Mouse (Mus musculus) ES-E14 (cell line): ENCODE data around the gene Majin.

Source experiments
- CHD2 ChIP-seq: IDR thresholded peaks from 2 replicates; pipeline ENCODE4 v1.6.1; 2014; ENCODE audit warnings: mild to moderate bottlenecking, low read depth, low read length, inconsistent platforms
- HCFC1 ChIP-seq: IDR thresholded peaks from 2 replicates; pipeline ENCODE4 v1.6.1; 2012; ENCODE audit warnings: low read length, inconsistent platforms, borderline replicate concordance; ENCODE audit not compliant: insufficient read depth
- MAFK ChIP-seq: IDR thresholded peaks from 2 replicates; pipeline ENCODE4 v1.6.1; 2014; ENCODE audit warnings: mild to moderate bottlenecking, low read depth, low read length, inconsistent platforms; ENCODE audit not compliant: insufficient read depth
- ZC3H11A ChIP-seq: IDR thresholded peaks from 2 replicates; pipeline ENCODE4 v1.6.1; 2012; ENCODE audit warnings: low read depth, mild to moderate bottlenecking, inconsistent platforms, low read length, borderline replicate concordance

DNA sequence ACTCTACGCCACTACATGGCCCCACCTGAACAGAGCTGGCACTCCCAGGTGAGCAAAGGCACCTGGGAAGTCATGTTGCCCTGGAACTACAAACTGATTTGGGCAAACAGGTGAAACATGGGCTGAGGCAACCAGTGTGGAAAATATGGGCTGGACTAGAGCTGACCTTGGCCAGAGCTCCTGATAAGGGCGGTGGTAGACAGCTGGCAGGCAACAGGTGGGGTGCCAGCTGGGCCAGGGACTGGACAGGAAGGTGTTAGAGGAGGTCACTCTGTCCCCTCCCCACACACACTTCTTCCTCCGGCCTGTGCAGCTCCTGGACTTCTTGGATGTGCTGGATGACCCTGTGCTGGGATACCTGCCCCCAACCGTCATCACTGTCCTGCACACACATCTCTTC lies 68.8 kb downstream of the Majin start:
- TF ChIP-seq HCFC1 (no peak), CHD2 (no peak), MAFK (no peak), ZC3H11A (no peak)
